Mouse (Mus musculus): Measurements from ENCODE around the gene Stat1. TPM values are rescaled to one million over a fixed set of nuclear protein-coding genes. Genes with fewer than 3 reads are reported as not detected.

The Stat1 gene
- polyA plus RNA-seq, 1 experiment from 2014 or later: 31.1 TPM

- no peak for ATAC-seq (ENCODE audit: borderline replicate concordance, extremely low read depth, low FRiP score, low TSS enrichment)
- H3K9me3 ChIP-seq: no peaks in the 10 kb centered on the region
Observed at GRCm38 (mm10) chr1:52137292-52137691, 18.1 kb downstream of the Stat1 start.

GRCm38 (mm10) chr1:52140534-52140933, 21.3 kb downstream of the Stat1 start:
- Histone ChIP-seq H3K4me3 (no peak overlapping the region), H3K27ac (no peak overlapping the region), H3K9me3 (no peaks in the 10 kb centered on the region), H3K4me1 (no peaks in the 10 kb centered on the region), H3K36me3 (peaks cover 23% of the 10 kb centered on the region; the same call in 1 of the 2 replicates), H3K4me2 (no peak overlapping the region), H3K9ac (no peak overlapping the region), H3K27me3 (no peaks in the 10 kb centered on the region)
- ATAC-seq (ENCODE audit: borderline replicate concordance, extremely low read depth, low FRiP score, low TSS enrichment): no peak
- WGBS: 76% methylated on average over 9 of the region's 9 CpGs

More at GRCm38 (mm10) chr1:52137292-52137691, 18.1 kb downstream of the Stat1 start:
- WGBS: 72% methylated on average over 16 of the region's 16 CpGs
- no peaks in the 10 kb centered on the region for H3K27me3 ChIP-seq
- no peak overlapping the region for H3K9ac ChIP-seq
- no peaks in the 10 kb centered on the region for H3K4me1 ChIP-seq
- H3K4me3 ChIP-seq: no peak overlapping the region
- no peak overlapping the region for H3K27ac ChIP-seq
- no peak overlapping the region for H3K4me2 ChIP-seq
- H3K36me3 ChIP-seq: peaks cover 28% of the 10 kb centered on the region; the same call in 1 of the 2 replicates

GRCm38 (mm10) chr1:52141482-52141881, 22.2 kb downstream of the Stat1 start:
- ATAC-seq (ENCODE audit: borderline replicate concordance, extremely low read depth, low FRiP score, low TSS enrichment): no peak
- Histone ChIP-seq H3K4me1 (no peaks in the 10 kb centered on the region), H3K4me2 (no peak overlapping the region), H3K36me3 (peaks cover 20% of the 10 kb centered on the region; the same call in 1 of the 2 replicates), H3K4me3 (no peak overlapping the region), H3K27me3 (no peaks in the 10 kb centered on the region), H3K9me3 (no peaks in the 10 kb centered on the region), H3K27ac (no peak overlapping the region), H3K9ac (no peak overlapping the region)
- 49% methylated on average over 3 of the region's 3 CpGs for WGBS

GRCm38 (mm10) chr1:52142117-52142516, 22.9 kb downstream of the Stat1 start:
- 56% methylated on average over 4 of the region's 4 CpGs for WGBS
- no peak overlapping the region for H3K9ac ChIP-seq

GRCm38 (mm10) chr1:52143191-52143590, 24.0 kb downstream of the Stat1 start:
- no peaks in the 10 kb centered on the region for H3K27me3 ChIP-seq
- WGBS: 65% methylated on average over 4 of the region's 4 CpGs
- H3K4me3 ChIP-seq: no peak overlapping the region
- peaks cover 10% of the 10 kb centered on the region; the same call in 1 of the 2 replicates for H3K36me3 ChIP-seq
- no peaks in the 10 kb centered on the region for H3K4me1 ChIP-seq
- H3K9ac ChIP-seq: no peak overlapping the region
- no peak for ATAC-seq (ENCODE audit: borderline replicate concordance, extremely low read depth, low FRiP score, low TSS enrichment)
- no peak overlapping the region for H3K27ac ChIP-seq
- no peaks in the 10 kb centered on the region for H3K9me3 ChIP-seq
- H3K4me2 ChIP-seq: no peak overlapping the region

More at GRCm38 (mm10) chr1:52142117-52142516, 22.9 kb downstream of the Stat1 start:
- Histone ChIP-seq H3K4me3 (no peak overlapping the region), H3K4me1 (no peaks in the 10 kb centered on the region), H3K9me3 (no peaks in the 10 kb centered on the region), H3K27me3 (no peaks in the 10 kb centered on the region), H3K36me3 (peaks cover 19% of the 10 kb centered on the region; the same call in 1 of the 2 replicates), H3K27ac (no peak overlapping the region), H3K4me2 (no peak overlapping the region)
- ATAC-seq (ENCODE audit: borderline replicate concordance, extremely low read depth, low FRiP score, low TSS enrichment): no peak

GRCm38 (mm10) chr1:52143596-52144156, 24.4 kb downstream of the Stat1 start:
- no peak for ATAC-seq (ENCODE audit: borderline replicate concordance, extremely low read depth, low FRiP score, low TSS enrichment)
- WGBS: 81% methylated on average over 7 of the region's 7 CpGs
- H3K9ac ChIP-seq: no peak overlapping the region

GRCm38 (mm10) chr1:52144907-52145306, 25.7 kb downstream of the Stat1 start:
- Histone ChIP-seq H3K4me2 (no peak overlapping the region), H3K27ac (no peak overlapping the region), H3K27me3 (no peaks in the 10 kb centered on the region), H3K9me3 (no peaks in the 10 kb centered on the region), H3K4me3 (no peak overlapping the region), H3K36me3 (peaks cover 15% of the 10 kb centered on the region; the same call in 1 of the 2 replicates), H3K9ac (no peak overlapping the region), H3K4me1 (no peaks in the 10 kb centered on the region)
- WGBS: 75% methylated on average over 10 of the region's 10 CpGs
- ATAC-seq (ENCODE audit: borderline replicate concordance, extremely low read depth, low FRiP score, low TSS enrichment): no peak

More at GRCm38 (mm10) chr1:52143596-52144156, 24.4 kb downstream of the Stat1 start:
- no peak overlapping the region for H3K27ac ChIP-seq
- no peaks in the 10 kb centered on the region for H3K9me3 ChIP-seq
- no peak overlapping the region for H3K4me2 ChIP-seq
- H3K36me3 ChIP-seq: 0 out of 2 replicates have a peak, but pooled peaks cover 10% of the 10 kb centered on the region
- H3K4me3 ChIP-seq: no peak overlapping the region
- no peaks in the 10 kb centered on the region for H3K4me1 ChIP-seq
- H3K27me3 ChIP-seq: no peaks in the 10 kb centered on the region

- peaks cover 8% of the 10 kb centered on the region for H3K36me3 ChIP-seq
- no peak overlapping the region for H3K4me2 ChIP-seq
- no peak overlapping the region for H3K9ac ChIP-seq
- no peaks in the 10 kb centered on the region for H3K27me3 ChIP-seq
- 54% methylated on average over 12 of the region's 12 CpGs for WGBS
- no peaks in the 10 kb centered on the region for H3K9me3 ChIP-seq
- 0 out of 2 replicates have a peak, but pooled peaks cover 4% of the 10 kb centered on the region for H3K4me1 ChIP-seq
- H3K27ac ChIP-seq: no peak overlapping the region
- peak; percentile 75; the same call in 1 of the 2 replicates for ATAC-seq (ENCODE audit: borderline replicate concordance, extremely low read depth, low FRiP score, low TSS enrichment)
- no peak overlapping the region for H3K4me3 ChIP-seq
Observed at GRCm38 (mm10) chr1:52146214-52146970, 27.2 kb downstream of the Stat1 start.

- 0 out of 2 replicates have a peak, but pooled peaks cover 4% of the 10 kb centered on the region for H3K4me1 ChIP-seq
- ATAC-seq (ENCODE audit: borderline replicate concordance, extremely low read depth, low FRiP score, low TSS enrichment): no peak
- H3K9me3 ChIP-seq: no peaks in the 10 kb centered on the region
- H3K4me3 ChIP-seq: no peak overlapping the region
- H3K36me3 ChIP-seq: peaks cover 10% of the 10 kb centered on the region
- no peaks in the 10 kb centered on the region for H3K27me3 ChIP-seq
- no peak overlapping the region for H3K9ac ChIP-seq
- H3K4me2 ChIP-seq: no peak overlapping the region
- whole genome bisulfite sequencing: 77% methylated on average over 2 of the region's 2 CpGs
- no peak overlapping the region for H3K27ac ChIP-seq
Observed at GRCm38 (mm10) chr1:52147431-52147830, 28.2 kb downstream of the Stat1 start.

- Histone ChIP-seq H3K27me3 (no peaks in the 10 kb centered on the region), H3K27ac (no peak overlapping the region), H3K4me3 (no peak overlapping the region), H3K9me3 (no peaks in the 10 kb centered on the region), H3K9ac (no peak overlapping the region), H3K36me3 (peaks cover 10% of the 10 kb centered on the region), H3K4me2 (no peak overlapping the region), H3K4me1 (0 out of 2 replicates have a peak, but pooled peaks cover 4% of the 10 kb centered on the region)
- 63% methylated on average over 7 of the region's 7 CpGs for WGBS
- no peak for ATAC-seq (ENCODE audit: borderline replicate concordance, extremely low read depth, low FRiP score, low TSS enrichment)
Observed at GRCm38 (mm10) chr1:52148178-52148577, 28.9 kb downstream of the Stat1 start.

- Histone ChIP-seq H3K9ac (no peak overlapping the region), H3K9me3 (no peaks in the 10 kb centered on the region), H3K4me2 (no peak overlapping the region), H3K27ac (no peak overlapping the region), H3K36me3 (peaks cover 10% of the 10 kb centered on the region), H3K27me3 (no peaks in the 10 kb centered on the region), H3K4me1 (0 out of 2 replicates have a peak, but pooled peaks cover 4% of the 10 kb centered on the region), H3K4me3 (no peak overlapping the region)
- WGBS: 77% methylated on average over 7 of the region's 7 CpGs
- ATAC-seq (ENCODE audit: borderline replicate concordance, extremely low read depth, low FRiP score, low TSS enrichment): no peak
Observed at GRCm38 (mm10) chr1:52148696-52149095, 29.5 kb downstream of the Stat1 start.

GRCm38 (mm10) chr1:52149934-52150346, 30.7 kb downstream of the Stat1 start:
- Histone ChIP-seq H3K4me3 (no peak overlapping the region), H3K4me1 (0 out of 2 replicates have a peak, but pooled peaks cover 4% of the 10 kb centered on the region), H3K9ac (no peak overlapping the region), H3K27me3 (no peaks in the 10 kb centered on the region), H3K36me3 (peaks cover 10% of the 10 kb centered on the region), H3K27ac (no peak overlapping the region), H3K9me3 (no peaks in the 10 kb centered on the region), H3K4me2 (no peak overlapping the region)
- no peak for ATAC-seq (ENCODE audit: borderline replicate concordance, extremely low read depth, low FRiP score, low TSS enrichment)
- WGBS: 52% methylated on average over 9 of the region's 9 CpGs

Measured in lung, embryonic 15.5 days (tissue).